Mouse (Mus musculus) midbrain, postnatal 0 days (tissue): ENCODE data around the gene Gm9918. TPM values are rescaled to one million over a fixed set of nuclear protein-coding genes. Genes with fewer than 3 reads are reported as not detected.

Source experiments
- ATAC-seq: fragments of 200-750 bp; cut with Nextera tagmentation; 2 replicates; pipeline ENCODE4 v1.8.0; 2017; ENCODE audit warnings: moderate number of reproducible peaks, mild to moderate bottlenecking, moderate TSS enrichment, moderate library complexity; ENCODE audit not compliant: low FRiP score
- DNase-seq: peaks from one replicate; pipeline ENCODE4 v3.0.0-alpha.2; 2015; ENCODE audit warnings: low spot score
- H3K27ac ChIP-seq: fragments of 300-500 bp; sonication (generic); 2 replicates; pipeline ENCODE4 v1.5.1; 2014; ENCODE audit warnings: low read depth, mild to moderate bottlenecking, low read length, mixed read lengths
- H3K27me3 ChIP-seq: fragments of 300-500 bp; sonication (generic); 2 replicates; pipeline ENCODE4 v1.6.1; 2014; ENCODE audit warnings: low read length, control low read depth, mixed read lengths; ENCODE audit not compliant: insufficient read depth
- H3K36me3 ChIP-seq: fragments of 300-500 bp; sonication (generic); 2 replicates; pipeline ENCODE4 v1.6.1; 2014; ENCODE audit warnings: low read length, control low read depth, mixed read lengths; ENCODE audit not compliant: insufficient read depth
- H3K4me1 ChIP-seq: fragments of 300-500 bp; sonication (generic); 2 replicates; pipeline ENCODE4 v1.6.1; 2014; ENCODE audit warnings: mild to moderate bottlenecking, control low read depth, antibody characterized with exemption, low read length, mixed read lengths; ENCODE audit not compliant: insufficient read depth
- H3K4me2 ChIP-seq: fragments of 300-500 bp; sonication (generic); 2 replicates; pipeline ENCODE4 v1.6.1; 2014; ENCODE audit warnings: low read depth, mild to moderate bottlenecking, low read length, mixed read lengths; ENCODE audit not compliant: poor library complexity, severe bottlenecking
- H3K4me3 ChIP-seq: fragments of 300-500 bp; sonication (generic); 2 replicates; pipeline ENCODE4 v1.5.1; 2014; ENCODE audit warnings: low read depth, mild to moderate bottlenecking, low read length, moderate library complexity
- H3K9ac ChIP-seq: fragments of 300-500 bp; sonication (generic); replicated peaks from 2 replicates; pipeline ENCODE4 v1.6.1; 2014; ENCODE audit warnings: mild to moderate bottlenecking, low read length, moderate library complexity, mixed read lengths; ENCODE audit not compliant: poor library complexity, severe bottlenecking
- H3K9me3 ChIP-seq: fragments of 300-500 bp; sonication (generic); 2 replicates; pipeline ENCODE4 v1.6.1; 2016; ENCODE audit warnings: low read length, control low read depth
- CTCF ChIP-seq: IDR thresholded peaks from 2 replicates; pipeline ENCODE4 v1.5.1; 2016; ENCODE audit warnings: antibody characterized with exemption, mild to moderate bottlenecking
- WGBS: fragments of 180-500 bp; shearing (Covaris S2); extraction: QIAGEN DNeasy Blood & Tissue Kit; methylation state at CpG from one replicate; pipeline ENCODE4 v1.1.7; 2014; 5-methylcytosine and 5-hydroxymethylcytosine counted together
- polyA plus RNA-seq: library from polyadenylated mRNA; unstranded; fragments of >200 nt; fragmentation: Nextera tagmentation; extraction: Ambion mirVana; gene quantifications from 2 replicates; pipeline ENCODE4 v1.2.1, GENCODE M21; 2015
- total RNA-seq: library from RNA; depleted of rRNA; stranded (reverse); fragments of >200 nt; gene quantifications from 2 replicates; pipeline ENCODE4 v1.2.3, GENCODE M21; 2014

Gm9918 gene
- total and polyA plus RNA-seq, 2 experiments from 2014 or later = not detected

- peak overlapping the region; percentile 33; the same call in 1 of the 2 replicates for H3K9ac ChIP-seq
- H3K9me3 ChIP-seq = no peaks in the 10 kb centered on the region
- no peak for DNase-seq
- no peaks in the 10 kb centered on the region for H3K36me3 ChIP-seq
- no peak overlapping the region for H3K27ac ChIP-seq
- peaks cover 8% of the 10 kb centered on the region; the same call in 1 of the 2 replicates for H3K4me1 ChIP-seq
- no peak overlapping the region; the same call in 1 of the 2 replicates for H3K4me3 ChIP-seq
- peak overlapping the region; percentile 32 for H3K4me2 ChIP-seq
- H3K27me3 ChIP-seq = peaks cover 16% of the 10 kb centered on the region
- ATAC-seq = no peak
- WGBS = 20% methylated on average over 22 of the region's 22 CpGs
- no peak for TF ChIP-seq CTCF
These were observed 26.9 kb upstream of the Gm9918 start for GRCm38 (mm10) chr15:102243229-102244190.

- H3K4me1 ChIP-seq = peaks cover 8% of the 10 kb centered on the region; the same call in 1 of the 2 replicates
- H3K4me2 ChIP-seq = peak overlapping the region; percentile 93
- H3K27ac ChIP-seq = no peak overlapping the region
- no peaks in the 10 kb centered on the region for H3K9me3 ChIP-seq
- no peak overlapping the region for H3K9ac ChIP-seq
- H3K27me3 ChIP-seq = peaks cover 16% of the 10 kb centered on the region
- peak overlapping the region; percentile 50 for H3K4me3 ChIP-seq
- DNase-seq (no peak), ATAC-seq (no peak)
- 11% methylated on average over 19 of the region's 19 CpGs for whole genome bisulfite sequencing
- TF ChIP-seq CTCF = no peak
- H3K36me3 ChIP-seq = no peaks in the 10 kb centered on the region
These were observed 25.8 kb upstream of the Gm9918 start for GRCm38 (mm10) chr15:102244306-102245191.

GRCm38 (mm10) chr15:102245461-102245881, 24.9 kb upstream of the Gm9918 start:
- peaks cover 8% of the 10 kb centered on the region; the same call in 1 of the 2 replicates for H3K4me1 ChIP-seq
- H3K27me3 ChIP-seq = peaks cover 25% of the 10 kb centered on the region
- 0 out of 2 replicates have a peak overlapping the region, but pooled peaks have one; percentile 69 for H3K9ac ChIP-seq
- H3K4me3 ChIP-seq = peak overlapping the region; percentile 50
- H3K9me3 ChIP-seq = no peaks in the 10 kb centered on the region
- TF ChIP-seq CTCF = no peak
- H3K4me2 ChIP-seq = peak overlapping the region; percentile 93
- 7% methylated on average over 14 of the region's 14 CpGs for WGBS
- DNase-seq = no peak
- no peaks in the 10 kb centered on the region for H3K36me3 ChIP-seq
- no peak for ATAC-seq
- no peak overlapping the region for H3K27ac ChIP-seq

GRCm38 (mm10) chr15:102245891-102246741, 24.2 kb upstream of the Gm9918 start:
- Histone ChIP-seq H3K36me3 (no peaks in the 10 kb centered on the region), H3K9me3 (no peaks in the 10 kb centered on the region), H3K27ac (peak overlapping the region; percentile 48), H3K4me3 (peak overlapping the region; percentile 50), H3K27me3 (peaks cover 25% of the 10 kb centered on the region), H3K4me1 (peaks cover 8% of the 10 kb centered on the region; the same call in 1 of the 2 replicates), H3K9ac (peak overlapping the region; percentile 69), H3K4me2 (peak overlapping the region; percentile 93)
- 1% methylated on average over 38 of the region's 44 CpGs for WGBS
- no peak for TF ChIP-seq CTCF
- ATAC-seq (peak; percentile 81), DNase-seq (peak; percentile 82)

GRCm38 (mm10) chr15:102246866-102247251, 23.5 kb upstream of the Gm9918 start:
- Histone ChIP-seq H3K27me3 (peaks cover 25% of the 10 kb centered on the region), H3K4me3 (peak overlapping the region; percentile 50), H3K4me2 (peak overlapping the region; percentile 93), H3K9me3 (no peaks in the 10 kb centered on the region), H3K27ac (peak overlapping the region; percentile 59), H3K36me3 (no peaks in the 10 kb centered on the region), H3K4me1 (peaks cover 8% of the 10 kb centered on the region; the same call in 1 of the 2 replicates), H3K9ac (peak overlapping the region; percentile 69)
- ATAC-seq = peak; percentile 78
- TF ChIP-seq CTCF = no peak
- DNase-seq = peak; percentile 94
- 0% methylated on average over 31 of the region's 35 CpGs for WGBS
